Mouse (Mus musculus): Measurements from ENCODE around the gene Rdh16f2. TPM values are rescaled to one million over a fixed set of nuclear protein-coding genes. Genes with fewer than 3 reads are reported as not detected.
"Not testable (repeated sequence)": the region's sequence is repeated elsewhere in the genome, so short reads cannot be mapped to it uniquely, and the experiment has no call there.

Rdh16f2 gene
- not detected in 2 replicates for polyA plus RNA-seq (2015; fragmentation: Nextera tagmentation; extraction: Ambion mirVana)

- WGBS, result 79% methylated on average over 3 of the region's 3 CpGs
- Histone ChIP-seq H3K27me3 (no peaks in the 10 kb centered on the region), H3K4me2 (no peak within 1 kb of the TSS), H3K36me3 (no peaks in the 10 kb centered on the region), H3K9ac (no peak within 1 kb of the TSS), H3K4me1 (replicated peaks) (no peaks in the 10 kb centered on the region), H3K27ac (replicated peaks) (no peak within 1 kb of the TSS), H3K9me3 (no peaks in the 10 kb centered on the region), H3K4me3 (no peak within 1 kb of the TSS)
- no peak for ATAC-seq (ENCODE audit: low FRiP score, low read depth)
These were observed at the start of gene Rdh16f2 for GRCm38 (mm10) chr10:127866232-127866631. Gene Rdh16f2, plus strand, starts transcription at chr10:127866474.

GRCm38 (mm10) chr10:127817268-127817910 is 48.9 kb upstream of the Rdh16f2 start:
- WGBS, result 85% methylated on average over 4 of the region's 4 CpGs
- not testable (repeated sequence) for H3K9ac ChIP-seq; ATAC-seq (ENCODE audit: low FRiP score, low read depth); H3K36me3 ChIP-seq; H3K9me3 ChIP-seq; H3K4me1 ChIP-seq (replicated peaks); H3K27me3 ChIP-seq; H3K4me3 ChIP-seq; H3K4me2 ChIP-seq; H3K27ac ChIP-seq (replicated peaks)

GRCm38 (mm10) chr10:127821806-127822205 is 44.5 kb upstream of the Rdh16f2 start:
- not testable (repeated sequence) for H3K9ac ChIP-seq; H3K27ac ChIP-seq (replicated peaks); H3K4me2 ChIP-seq; H3K4me1 ChIP-seq (replicated peaks); ATAC-seq (ENCODE audit: low FRiP score, low read depth); H3K9me3 ChIP-seq; H3K36me3 ChIP-seq; H3K27me3 ChIP-seq; H3K4me3 ChIP-seq
- WGBS, result 88% methylated on average over 2 of the region's 2 CpGs

- no peak overlapping the region for H3K4me2 ChIP-seq
- no peak overlapping the region for H3K27ac ChIP-seq (replicated peaks)
- H3K36me3 ChIP-seq, result no peaks in the 10 kb centered on the region
- no peak overlapping the region for H3K4me3 ChIP-seq
- no peaks in the 10 kb centered on the region for H3K4me1 ChIP-seq (replicated peaks)
- ATAC-seq (ENCODE audit: low FRiP score, low read depth), result no peak
- H3K9ac ChIP-seq, result no peak overlapping the region
- H3K27me3 ChIP-seq, result no peaks in the 10 kb centered on the region
- 80% methylated on average over 6 of the region's 6 CpGs for WGBS
- peaks cover 4% of the 10 kb centered on the region; the same call in 1 of the 2 replicates for H3K9me3 ChIP-seq
These were observed 40.9 kb upstream of the Rdh16f2 start for GRCm38 (mm10) chr10:127825386-127825785.

- no peak for ATAC-seq (ENCODE audit: low FRiP score, low read depth)
- WGBS, result 78% methylated on average over 3 of the region's 3 CpGs
- H3K4me2 ChIP-seq, result no peak overlapping the region
These were observed 37.2 kb upstream of the Rdh16f2 start for GRCm38 (mm10) chr10:127829121-127829520.

GRCm38 (mm10) chr10:127834186-127834585 is 32.1 kb upstream of the Rdh16f2 start:
- not testable (repeated sequence) for H3K27me3 ChIP-seq; H3K9me3 ChIP-seq; H3K36me3 ChIP-seq; H3K4me1 ChIP-seq (replicated peaks); H3K9ac ChIP-seq; H3K4me3 ChIP-seq; H3K4me2 ChIP-seq; H3K27ac ChIP-seq (replicated peaks); ATAC-seq (ENCODE audit: low FRiP score, low read depth)
- WGBS, result 96% methylated on average over 1 of the region's 1 CpGs

More at GRCm38 (mm10) chr10:127829121-127829520, 37.2 kb upstream of the Rdh16f2 start:
- Histone ChIP-seq H3K36me3 (no peaks in the 10 kb centered on the region), H3K4me1 (replicated peaks) (no peaks in the 10 kb centered on the region), H3K27ac (replicated peaks) (no peak overlapping the region), H3K9ac (no peak overlapping the region), H3K9me3 (no peaks in the 10 kb centered on the region), H3K27me3 (no peaks in the 10 kb centered on the region), H3K4me3 (no peak overlapping the region)

- Histone ChIP-seq H3K27me3 (no peaks in the 10 kb centered on the region), H3K27ac (replicated peaks) (no peak overlapping the region), H3K4me1 (replicated peaks) (no peaks in the 10 kb centered on the region), H3K4me3 (no peak overlapping the region), H3K9ac (no peak overlapping the region), H3K36me3 (no peaks in the 10 kb centered on the region), H3K4me2 (no peak overlapping the region), H3K9me3 (no peaks in the 10 kb centered on the region)
- no peak for ATAC-seq (ENCODE audit: low FRiP score, low read depth)
- WGBS, result 81% methylated on average over 5 of the region's 5 CpGs
These were observed 31.0 kb upstream of the Rdh16f2 start for GRCm38 (mm10) chr10:127835292-127835691.

GRCm38 (mm10) chr10:127837793-127838192 is 28.5 kb upstream of the Rdh16f2 start:
- ATAC-seq (ENCODE audit: low FRiP score, low read depth); H3K9ac ChIP-seq; H3K4me1 ChIP-seq (replicated peaks); H3K4me2 ChIP-seq; H3K27ac ChIP-seq (replicated peaks); H3K4me3 ChIP-seq; H3K36me3 ChIP-seq; H3K27me3 ChIP-seq; H3K9me3 ChIP-seq: not testable (repeated sequence)
- WGBS, result 95% methylated on average over 5 of the region's 5 CpGs

GRCm38 (mm10) chr10:127838539-127838938 is 27.7 kb upstream of the Rdh16f2 start:
- Histone ChIP-seq H3K9ac (no peak overlapping the region), H3K4me1 (replicated peaks) (no peaks in the 10 kb centered on the region), H3K4me2 (no peak overlapping the region), H3K9me3 (no peaks in the 10 kb centered on the region), H3K36me3 (no peaks in the 10 kb centered on the region), H3K4me3 (no peak overlapping the region), H3K27me3 (no peaks in the 10 kb centered on the region), H3K27ac (replicated peaks) (no peak overlapping the region)
- 81% methylated on average over 2 of the region's 2 CpGs for WGBS
- no peak for ATAC-seq (ENCODE audit: low FRiP score, low read depth)

- Histone ChIP-seq H3K4me1 (replicated peaks) (no peaks in the 10 kb centered on the region), H3K4me2 (no peak overlapping the region), H3K9ac (no peak overlapping the region), H3K27ac (replicated peaks) (no peak overlapping the region), H3K4me3 (no peak overlapping the region), H3K36me3 (no peaks in the 10 kb centered on the region), H3K27me3 (no peaks in the 10 kb centered on the region), H3K9me3 (no peaks in the 10 kb centered on the region)
- ATAC-seq (ENCODE audit: low FRiP score, low read depth), result no peak
- WGBS, result 84% methylated on average over 2 of the region's 2 CpGs
These were observed 25.5 kb upstream of the Rdh16f2 start for GRCm38 (mm10) chr10:127840776-127841175.

- WGBS, result 93% methylated on average over 5 of the region's 5 CpGs
- H3K27ac ChIP-seq (replicated peaks); H3K27me3 ChIP-seq; H3K36me3 ChIP-seq; H3K4me3 ChIP-seq; H3K4me2 ChIP-seq; H3K9ac ChIP-seq; ATAC-seq (ENCODE audit: low FRiP score, low read depth); H3K4me1 ChIP-seq (replicated peaks); H3K9me3 ChIP-seq: not testable (repeated sequence)
These were observed 20.3 kb upstream of the Rdh16f2 start for GRCm38 (mm10) chr10:127845945-127846344.

GRCm38 (mm10) chr10:127848089-127848488 is 18.2 kb upstream of the Rdh16f2 start:
- no peaks in the 10 kb centered on the region for H3K27me3 ChIP-seq
- no peaks in the 10 kb centered on the region for H3K9me3 ChIP-seq
- H3K4me2 ChIP-seq, result no peak overlapping the region
- no peaks in the 10 kb centered on the region for H3K4me1 ChIP-seq (replicated peaks)
- H3K27ac ChIP-seq (replicated peaks), result no peak overlapping the region
- H3K9ac ChIP-seq, result no peak overlapping the region
- no peak for ATAC-seq (ENCODE audit: low FRiP score, low read depth)
- WGBS, result 83% methylated on average over 1 of the region's 1 CpGs
- no peak overlapping the region for H3K4me3 ChIP-seq
- H3K36me3 ChIP-seq, result no peaks in the 10 kb centered on the region

GRCm38 (mm10) chr10:127849628-127850027 is 16.6 kb upstream of the Rdh16f2 start, which contains the start of gene Rdh19:
Gene Rdh19, plus strand, starts transcription at chr10:127849928.
- WGBS, result 100% methylated on average over 1 of the region's 1 CpGs
- Histone ChIP-seq H3K9me3 (no peaks in the 10 kb centered on the region), H3K27ac (replicated peaks) (no peak within 1 kb of the TSS), H3K9ac (no peak within 1 kb of the TSS), H3K27me3 (no peaks in the 10 kb centered on the region), H3K4me3 (no peak within 1 kb of the TSS), H3K4me1 (replicated peaks) (no peaks in the 10 kb centered on the region), H3K4me2 (no peak within 1 kb of the TSS), H3K36me3 (no peaks in the 10 kb centered on the region)
- no peak for ATAC-seq (ENCODE audit: low FRiP score, low read depth)
